Mouse (Mus musculus) spleen, adult 12 weeks (tissue): ENCODE results near the gene Shc2.

ENCODE experiments used
- DNase-seq: peaks from one replicate; pipeline ENCODE4 v3.0.0; 2022; ENCODE audit warnings: low spot score

Shc2 gene

GRCm38 (mm10) chr10:79668076-79668475 lies 30.4 kb upstream of the Shc2 start:
- no peak for DNase-seq

DNA sequence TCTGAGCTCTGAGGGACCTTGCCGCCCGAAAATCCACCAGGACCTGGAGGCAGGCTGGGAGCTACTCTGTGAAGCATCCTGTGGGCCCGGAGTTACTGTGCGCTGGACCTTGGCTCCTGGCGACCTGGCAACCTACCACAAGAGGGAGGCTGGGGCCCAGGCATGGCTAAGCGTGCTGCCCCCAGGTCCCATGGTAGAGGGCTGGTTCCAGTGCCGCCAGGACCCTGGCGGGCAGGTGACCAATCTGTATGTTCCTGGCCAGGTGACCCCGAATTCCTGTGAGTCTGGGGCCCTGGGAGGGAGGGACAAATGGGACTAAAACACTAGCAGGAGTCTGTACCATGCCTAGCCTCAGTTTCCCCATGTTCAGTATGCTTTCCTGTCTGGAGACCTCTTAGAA lies 28.8 kb upstream of the Shc2 start:
- no peak for DNase-seq

DNA sequence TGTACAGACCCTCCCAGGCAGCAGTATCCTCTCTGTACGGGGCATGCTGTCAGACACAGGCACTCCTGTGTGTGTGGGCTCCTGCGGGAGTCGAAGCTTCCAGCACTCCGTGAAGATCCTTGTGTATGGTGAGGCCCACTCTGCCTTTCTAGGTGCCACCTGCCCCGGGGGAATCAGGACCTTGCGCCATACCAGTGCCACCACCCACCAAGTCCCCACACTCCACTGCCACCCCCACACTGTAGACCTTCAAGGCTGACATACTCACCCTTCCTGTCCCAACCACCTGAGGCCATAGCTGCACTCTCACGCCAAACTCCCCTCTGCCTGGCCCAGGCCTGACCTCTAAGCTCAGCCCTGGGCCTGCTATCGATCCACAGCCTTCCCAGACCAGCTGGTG lies 27.3 kb upstream of the Shc2 start:
- no peak for DNase-seq

DNA sequence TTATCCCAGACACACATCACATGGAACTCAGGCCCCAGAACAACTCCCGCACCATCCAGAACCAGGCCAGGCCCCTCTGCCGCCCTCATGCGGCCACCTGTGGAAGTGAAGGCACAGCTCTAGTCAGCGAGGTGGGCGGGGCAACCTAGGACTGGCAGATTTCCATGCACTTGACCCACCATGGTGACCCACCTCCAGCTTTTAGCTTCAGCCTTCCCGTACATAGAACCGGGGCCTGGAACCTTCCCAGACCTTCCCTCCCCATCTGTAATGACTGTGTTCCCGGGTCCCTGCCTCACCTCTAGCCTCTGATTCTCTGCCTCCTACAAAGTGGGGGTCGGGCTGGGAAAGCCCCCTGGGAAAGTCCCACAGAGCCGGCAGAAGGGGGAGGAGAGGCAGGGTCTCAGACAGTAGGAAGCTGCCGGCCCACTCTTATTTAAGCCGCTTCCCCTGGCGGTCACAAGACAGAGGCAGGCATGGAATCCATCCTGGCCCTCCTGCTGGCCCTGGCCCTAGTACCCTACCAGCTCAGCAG lies 26.5 kb upstream of the Shc2 start, which contains the start of gene Madcam1:
Gene Madcam1, plus strand, starts transcription at position 429 of the 535 bp plus-strand sequence.
- peak; percentile 64 for DNase-seq

DNA sequence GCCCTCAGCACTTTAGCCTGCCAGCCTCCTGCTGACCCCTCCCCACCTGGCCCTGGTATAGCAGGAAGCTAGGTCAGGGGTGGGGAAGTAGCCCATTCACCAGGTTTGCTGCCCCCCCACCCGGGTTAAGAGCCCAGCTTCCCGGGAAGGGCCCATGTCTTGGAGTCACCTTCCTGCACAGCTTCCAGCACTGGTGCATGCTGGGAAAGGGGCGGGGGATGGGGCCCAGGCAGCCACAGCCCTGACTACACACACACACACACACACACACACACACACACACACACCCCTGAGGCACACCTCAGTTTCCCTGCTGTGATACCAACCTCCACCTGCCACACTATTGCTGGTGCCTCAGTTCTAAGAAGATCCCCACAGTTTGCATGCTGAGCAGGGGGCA lies 24.1 kb upstream of the Shc2 start:
- DNase-seq, result no peak

DNA sequence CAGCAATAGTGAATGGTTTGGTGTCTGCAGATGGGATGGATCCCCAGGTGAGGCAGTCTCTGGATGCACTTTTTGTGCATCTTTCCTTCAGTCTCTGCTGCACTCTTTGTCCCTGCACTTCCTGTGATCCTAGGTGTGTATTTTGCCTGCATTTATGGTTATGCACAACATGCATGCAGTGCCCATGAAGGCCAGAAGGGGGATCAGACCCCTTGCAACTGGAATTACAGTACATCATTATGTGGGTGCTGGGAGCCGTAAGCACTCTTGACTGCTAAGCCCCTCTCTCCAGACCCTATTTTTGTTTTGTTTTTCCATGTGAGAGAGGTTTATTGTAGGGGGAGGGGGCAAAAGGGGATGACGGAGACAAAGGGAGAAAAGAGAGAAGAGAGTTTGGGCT lies 22.6 kb upstream of the Shc2 start:
- no peak for DNase-seq

GRCm38 (mm10) chr10:79658829-79659228 lies 21.1 kb upstream of the Shc2 start:
- DNase-seq, result no peak

- DNase-seq, result no peak
Measured at GRCm38 (mm10) chr10:79654946-79655395, 17.3 kb upstream of the Shc2 start.

GRCm38 (mm10) chr10:79652789-79653188 lies 15.1 kb upstream of the Shc2 start:
- DNase-seq, result no peak

GRCm38 (mm10) chr10:79649070-79649751 lies 11.5 kb upstream of the Shc2 start:
- peak; percentile 40 for DNase-seq

DNA sequence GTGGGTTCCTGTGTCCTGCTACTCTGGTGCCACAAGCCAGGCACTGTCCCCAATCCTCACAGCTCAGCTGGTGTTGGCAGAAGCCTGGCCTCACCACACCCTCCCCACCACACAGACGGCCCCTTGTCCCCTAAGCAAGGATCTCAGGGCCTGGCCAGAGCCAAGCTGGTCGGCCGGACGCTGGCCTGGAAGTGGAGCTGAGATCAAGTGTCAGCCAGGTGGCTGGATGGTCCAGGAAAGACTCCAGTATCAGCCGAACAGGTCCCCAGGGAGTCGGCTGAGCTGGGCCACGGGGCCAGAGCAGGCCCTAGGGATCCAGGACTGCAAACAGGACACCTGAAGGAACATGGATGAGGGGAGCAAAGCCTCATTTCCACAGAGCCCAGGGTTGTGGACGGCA lies 8.0 kb upstream of the Shc2 start, which contains the start of gene Odf3l2:
Gene Odf3l2, minus strand, starts transcription at position 28 of the 400 bp plus-strand sequence.
- no peak for DNase-seq

DNA sequence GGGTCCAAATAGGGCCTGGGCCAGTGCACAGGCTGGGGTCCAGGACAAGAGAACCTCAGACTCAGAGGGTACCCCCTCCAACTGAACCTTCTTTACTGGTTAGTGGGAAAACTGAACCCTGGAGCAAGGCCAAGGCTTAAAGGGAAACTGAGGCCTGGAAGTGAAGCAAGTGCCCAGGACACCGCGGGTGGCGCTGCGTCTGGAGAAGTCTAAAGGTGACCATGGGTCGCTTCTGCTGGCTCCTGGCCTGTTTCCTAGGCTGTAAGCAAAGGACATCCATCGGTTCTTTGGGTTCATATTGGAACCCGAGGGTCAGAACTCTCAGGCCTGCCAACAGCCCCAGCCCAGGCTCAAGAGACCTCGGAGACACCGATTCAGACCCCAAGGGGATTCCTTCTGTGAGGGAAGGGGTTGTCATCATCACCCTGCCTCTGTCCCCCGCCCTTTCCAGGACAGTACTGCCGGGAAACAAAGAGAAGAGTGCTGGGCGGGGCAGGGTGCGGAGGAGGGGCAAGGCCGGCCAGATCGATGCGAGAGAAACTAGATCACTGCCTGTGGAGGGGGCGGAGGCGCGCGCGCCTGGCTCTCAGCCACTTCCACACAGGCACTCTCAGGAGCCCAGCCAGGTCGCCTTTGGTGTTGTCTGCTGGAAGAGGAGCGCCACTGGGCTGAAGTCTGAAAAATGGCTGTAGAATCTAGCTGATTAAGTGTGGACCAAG lies 927 bp upstream of the Shc2 start:
- DNase-seq, result no peak

- DNase-seq, result no peak
Measured at GRCm38 (mm10) chr10:79636287-79636686, 1.4 kb downstream of the Shc2 start.

GRCm38 (mm10) chr10:79633006-79633777 lies 4.5 kb downstream of the Shc2 start:
- no peak for DNase-seq

GRCm38 (mm10) chr10:79631432-79631831 lies 6.3 kb downstream of the Shc2 start:
- no peak for DNase-seq

DNA sequence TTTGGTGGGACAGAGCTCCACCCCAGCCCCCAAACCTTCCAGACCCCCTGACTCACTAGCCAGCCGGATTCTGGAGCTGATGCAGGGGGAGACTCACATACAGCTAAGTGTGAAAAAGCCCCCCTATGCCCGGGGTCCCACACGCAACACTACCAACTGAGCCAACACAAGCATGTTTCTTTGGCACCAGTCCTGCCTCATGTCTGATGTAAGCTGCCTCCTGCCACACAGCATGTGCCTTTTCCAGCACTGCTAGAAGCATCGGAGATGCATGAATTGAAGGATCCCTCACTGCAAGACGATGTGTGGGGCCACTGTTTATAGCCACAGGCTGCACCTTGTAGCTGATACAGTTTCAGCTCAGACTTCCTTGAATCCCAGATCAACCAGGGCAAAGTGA lies 9.3 kb downstream of the Shc2 start:
- no peak for DNase-seq

- no peak for DNase-seq
Measured at GRCm38 (mm10) chr10:79626156-79626555, 11.6 kb downstream of the Shc2 start.

- DNase-seq, result no peak
Measured at GRCm38 (mm10) chr10:79625398-79625797, 12.3 kb downstream of the Shc2 start.

DNA sequence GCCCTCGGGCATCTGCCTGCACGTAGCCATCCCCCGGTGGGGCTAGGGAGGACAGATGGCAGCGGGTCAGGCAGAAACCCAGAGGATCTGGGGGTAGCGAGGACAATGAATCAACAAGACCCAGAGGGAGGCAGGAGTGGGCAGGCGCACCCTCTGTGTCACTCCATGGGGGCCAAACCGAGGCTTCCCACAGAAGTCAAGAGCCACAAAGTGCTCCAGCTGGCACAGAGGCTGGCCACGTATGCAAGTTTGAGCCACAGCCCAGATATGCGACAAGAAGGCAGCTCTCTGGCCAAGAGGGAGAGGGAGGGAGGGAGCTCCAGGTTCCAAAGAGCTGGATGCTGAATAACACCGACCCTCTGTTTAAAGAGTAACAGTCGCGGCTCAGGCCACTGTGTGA lies 13.8 kb downstream of the Shc2 start:
- no peak for DNase-seq

GRCm38 (mm10) chr10:79616376-79616775 lies 21.3 kb downstream of the Shc2 start:
- DNase-seq, result no peak

DNA sequence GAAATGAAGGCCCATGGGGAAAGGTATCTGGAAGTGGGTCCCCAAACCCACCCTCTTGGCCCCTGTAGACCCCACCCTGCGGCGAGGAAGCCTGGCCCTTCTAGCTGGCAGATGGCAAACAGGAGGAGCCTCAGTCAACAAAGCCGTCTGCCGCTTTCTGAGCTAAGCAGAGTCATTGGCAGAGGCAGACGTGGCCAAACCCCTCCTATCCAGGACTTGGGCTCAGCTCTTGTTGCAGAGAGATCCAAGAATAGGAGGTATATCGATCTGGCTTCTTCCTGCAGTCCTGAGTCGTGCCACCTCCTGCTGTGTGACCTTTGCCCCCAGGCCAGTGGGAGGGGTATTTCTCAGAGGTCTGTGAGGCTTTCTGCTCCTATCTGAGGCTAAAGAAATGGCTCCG lies 21.9 kb downstream of the Shc2 start:
- no peak for DNase-seq

GRCm38 (mm10) chr10:79614305-79614643 lies 23.4 kb downstream of the Shc2 start:
- no peak for DNase-seq
